Mouse (Mus musculus) lung, postnatal 0 days (tissue): ENCODE data around the gene Scamp3. TPM values are rescaled to one million over a fixed set of nuclear protein-coding genes. Genes with fewer than 3 reads are reported as not detected.

Experiments
- ATAC-seq: fragments of 200-750 bp; cut with Nextera tagmentation; 2 replicates; pipeline ENCODE4 v1.8.0; 2017; ENCODE audit warnings: moderate library complexity
- DNase-seq: peaks from one replicate; pipeline ENCODE4 v3.0.0-alpha.2; 2016; ENCODE audit warnings: low spot score
- H3K27ac ChIP-seq: fragments of 300-500 bp; sonication (generic); 2 replicates; pipeline ENCODE4 v1.5.1; 2014; ENCODE audit warnings: antibody characterized with exemption, mild to moderate bottlenecking, low read length, mixed read lengths
- H3K27me3 ChIP-seq: fragments of 300-500 bp; sonication (generic); replicated peaks from 2 replicates; pipeline ENCODE4 v1.6.1; 2014; ENCODE audit warnings: low read length, mixed read lengths; ENCODE audit not compliant: insufficient read depth
- H3K36me3 ChIP-seq: fragments of 300-500 bp; sonication (generic); 2 replicates; pipeline ENCODE4 v1.6.1; 2014; ENCODE audit warnings: low read length, mixed read lengths; ENCODE audit not compliant: insufficient read depth
- H3K4me1 ChIP-seq: fragments of 300-500 bp; sonication (generic); 2 replicates; pipeline ENCODE4 v1.6.1; 2014; ENCODE audit warnings: antibody characterized with exemption, low read depth, low read length, mixed read lengths; ENCODE audit not compliant: insufficient read depth
- H3K4me2 ChIP-seq: fragments of 300-500 bp; sonication (generic); replicated peaks from 2 replicates; pipeline ENCODE4 v1.6.1; 2014; ENCODE audit warnings: low read depth, mild to moderate bottlenecking, low read length, moderate library complexity, mixed read lengths
- H3K4me3 ChIP-seq: fragments of 300-500 bp; sonication (generic); 2 replicates; pipeline ENCODE4 v1.5.1; 2014; ENCODE audit warnings: low read depth, low read length
- H3K9ac ChIP-seq: fragments of 300-500 bp; sonication (generic); replicated peaks from 2 replicates; pipeline ENCODE4 v1.6.1; 2014; ENCODE audit warnings: low read depth, mild to moderate bottlenecking
- H3K9me3 ChIP-seq: fragments of 300-500 bp; sonication (generic); 2 replicates; pipeline ENCODE4 v1.6.1; 2016; ENCODE audit warnings: low read length, mixed read lengths
- CTCF ChIP-seq: IDR thresholded peaks from 2 replicates; pipeline ENCODE4 v1.5.1; 2016; ENCODE audit warnings: antibody characterized with exemption, mild to moderate bottlenecking
- EP300 ChIP-seq: IDR thresholded peaks from 2 replicates; pipeline ENCODE4 v1.6.1; 2016; ENCODE audit warnings: antibody characterized with exemption, mild to moderate bottlenecking, control low read depth
- WGBS: fragments of 180-500 bp; shearing (Covaris S2); extraction: QIAGEN DNeasy Blood & Tissue Kit; methylation state at CpG from one replicate; pipeline ENCODE4 v1.1.7; 2014; 5-methylcytosine and 5-hydroxymethylcytosine counted together
- polyA plus RNA-seq: library from polyadenylated mRNA; unstranded; fragments of >200 nt; fragmentation: Nextera tagmentation; extraction: Ambion mirVana; gene quantifications from 2 replicates; pipeline ENCODE4 v1.2.1, GENCODE M21; 2015

The Scamp3 gene
- polyA plus RNA-seq, 1 experiment from 2014 or later, result 89.6 TPM

DNA sequence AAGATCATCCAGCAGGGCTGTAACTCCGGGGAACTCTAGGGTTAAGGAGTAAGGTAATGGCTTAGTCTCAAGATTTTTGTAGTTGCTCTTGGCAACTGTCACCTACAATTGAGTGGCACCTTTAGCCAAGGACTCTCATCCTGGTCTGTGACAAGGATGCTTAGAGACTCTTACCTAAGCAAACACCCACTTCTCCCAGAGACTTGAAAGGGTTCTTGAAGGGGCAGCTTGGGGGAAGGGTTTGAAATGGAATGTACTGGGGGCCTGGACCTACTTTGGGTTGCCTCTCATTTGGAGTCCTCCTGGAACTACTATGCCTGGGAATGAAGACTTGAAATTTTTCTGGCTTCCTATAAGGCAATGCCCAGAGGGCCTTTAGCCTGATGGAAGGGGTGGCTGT, 41.0 kb downstream of the Scamp3 start:
- H3K36me3 ChIP-seq, result no peaks in the 10 kb centered on the region
- peaks cover 9% of the 10 kb centered on the region; the same call in 1 of the 2 replicates for H3K4me1 ChIP-seq
- no peak for TF ChIP-seq CTCF
- peak; percentile 91 for TF ChIP-seq EP300
- WGBS, result 61% methylated on average over 1 of the region's 1 CpGs
- peak; percentile 52 for ATAC-seq
- H3K27me3 ChIP-seq, result no peaks in the 10 kb centered on the region
- no peak overlapping the region for H3K9ac ChIP-seq
- 0 out of 2 replicates have a peak overlapping the region, but pooled peaks have one; percentile 51 for H3K27ac ChIP-seq
- peak; percentile 91 for DNase-seq
- H3K9me3 ChIP-seq, result no peaks in the 10 kb centered on the region
- H3K4me3 ChIP-seq, result no peak overlapping the region
- H3K4me2 ChIP-seq, result peak overlapping the region; percentile 25; the same call in 1 of the 2 replicates

DNA sequence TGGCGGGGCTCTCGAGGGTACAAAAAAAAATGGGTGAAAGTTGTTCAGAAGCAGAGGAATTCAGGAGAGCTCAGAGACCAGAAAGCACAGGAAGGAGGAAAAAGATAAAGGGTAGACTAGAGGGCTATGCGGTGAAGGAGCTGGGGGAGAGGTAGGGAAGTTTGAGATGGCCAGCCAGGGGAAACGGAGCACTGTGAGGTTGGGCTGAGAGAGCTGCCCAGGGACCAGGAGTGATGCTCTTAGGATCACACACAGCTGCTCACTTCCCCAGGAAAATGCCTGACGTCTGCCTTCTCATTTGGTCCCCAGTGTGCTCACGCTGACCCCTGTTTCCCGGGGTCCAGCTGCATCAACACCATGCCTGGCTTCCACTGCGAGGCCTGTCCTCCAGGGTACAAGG, 42.3 kb downstream of the Scamp3 start:
- no peak for DNase-seq
- Histone ChIP-seq H3K4me2 (no peak overlapping the region), H3K4me3 (no peak overlapping the region), H3K27ac (0 out of 2 replicates have a peak overlapping the region, but pooled peaks have one; percentile 51), H3K9me3 (no peaks in the 10 kb centered on the region), H3K27me3 (no peaks in the 10 kb centered on the region), H3K9ac (no peak overlapping the region), H3K4me1 (peaks cover 8% of the 10 kb centered on the region; the same call in 1 of the 2 replicates), H3K36me3 (no peaks in the 10 kb centered on the region)
- TF ChIP-seq CTCF (no peak), EP300 (no peak)
- ATAC-seq, result no peak
- WGBS, result 15% methylated on average over 8 of the region's 8 CpGs

DNA sequence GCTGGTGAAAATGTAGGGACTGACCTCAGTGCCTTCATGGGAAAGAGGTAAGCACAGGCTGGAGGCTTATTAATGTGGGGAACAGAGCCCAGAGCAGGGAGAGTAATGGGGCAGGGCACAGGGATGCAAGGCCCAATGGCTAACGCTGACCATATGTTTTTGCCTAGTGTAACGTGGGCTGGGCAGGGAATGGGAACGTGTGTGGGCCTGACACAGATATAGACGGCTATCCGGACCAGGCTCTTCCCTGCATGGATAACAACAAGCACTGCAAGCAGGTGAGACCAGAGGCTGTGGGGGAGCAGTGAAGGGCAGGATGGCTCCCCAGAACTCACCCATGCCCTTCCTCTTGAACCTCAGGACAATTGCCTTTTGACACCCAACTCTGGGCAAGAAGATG, 43.9 kb downstream of the Scamp3 start:
- Histone ChIP-seq H3K36me3 (no peaks in the 10 kb centered on the region), H3K9ac (no peak overlapping the region), H3K4me3 (no peak overlapping the region), H3K4me1 (peaks cover 2% of the 10 kb centered on the region; the same call in 1 of the 2 replicates), H3K27me3 (no peaks in the 10 kb centered on the region), H3K4me2 (no peak overlapping the region), H3K27ac (no peak overlapping the region), H3K9me3 (no peaks in the 10 kb centered on the region)
- TF ChIP-seq CTCF (no peak), EP300 (no peak)
- ATAC-seq, result no peak
- DNase-seq, result no peak
- WGBS, result 73% methylated on average over 5 of the region's 5 CpGs

DNA sequence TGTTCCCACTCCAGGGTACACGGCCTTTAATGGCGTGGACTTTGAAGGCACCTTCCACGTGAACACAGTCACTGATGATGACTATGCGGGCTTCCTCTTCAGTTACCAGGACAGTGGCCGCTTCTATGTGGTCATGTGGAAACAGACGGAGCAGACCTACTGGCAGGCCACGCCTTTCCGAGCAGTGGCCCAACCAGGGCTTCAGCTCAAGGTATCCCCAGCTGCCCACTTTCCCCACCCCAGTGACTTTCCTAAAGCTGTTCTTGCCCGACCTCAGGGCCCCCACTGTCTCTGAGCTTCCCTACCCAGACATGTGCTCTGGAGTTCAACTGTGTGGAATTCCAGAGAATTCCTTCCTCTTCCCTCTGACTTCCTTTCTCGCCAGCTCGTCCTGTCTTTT, 47.5 kb downstream of the Scamp3 start:
- no peaks in the 10 kb centered on the region for H3K9me3 ChIP-seq
- H3K4me1 ChIP-seq, result peaks cover 11% of the 10 kb centered on the region
- WGBS, result 55% methylated on average over 11 of the region's 11 CpGs
- ATAC-seq, result no peak
- H3K36me3 ChIP-seq, result no peaks in the 10 kb centered on the region
- peak overlapping the region; percentile 27; the same call in 1 of the 2 replicates for H3K4me2 ChIP-seq
- no peak overlapping the region for H3K27ac ChIP-seq
- no peak for DNase-seq
- H3K9ac ChIP-seq, result no peak overlapping the region
- no peaks in the 10 kb centered on the region for H3K27me3 ChIP-seq
- H3K4me3 ChIP-seq, result no peak overlapping the region
- no peak for TF ChIP-seq EP300
- no peak for TF ChIP-seq CTCF

DNA sequence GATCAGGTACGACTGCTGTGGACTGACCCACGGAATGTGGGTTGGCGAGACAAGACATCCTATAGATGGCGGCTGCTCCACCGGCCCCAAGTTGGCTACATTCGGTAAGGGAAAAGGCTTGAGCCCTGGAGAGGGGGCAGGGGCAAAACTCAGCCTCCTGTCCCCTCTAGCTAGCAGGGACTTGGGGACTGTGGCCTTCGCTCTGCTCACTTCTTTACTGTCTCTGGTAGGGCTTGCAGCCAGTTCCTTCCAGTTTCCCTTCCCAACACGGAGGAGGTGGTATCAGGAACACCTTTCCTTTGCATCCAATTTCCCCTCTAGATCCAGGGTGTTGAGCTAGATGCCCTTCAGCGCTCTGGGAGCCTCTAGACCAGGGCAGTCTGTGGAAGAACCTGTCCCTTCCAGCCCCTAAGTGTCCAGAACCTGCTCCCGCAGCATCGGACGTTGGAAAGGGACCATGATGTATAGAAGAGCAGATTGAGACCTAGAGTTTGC, 48.1 kb downstream of the Scamp3 start:
- Histone ChIP-seq H3K4me1 (peaks cover 11% of the 10 kb centered on the region), H3K9ac (no peak overlapping the region), H3K27ac (no peak overlapping the region), H3K27me3 (no peaks in the 10 kb centered on the region), H3K4me2 (peak overlapping the region; percentile 27), H3K36me3 (no peaks in the 10 kb centered on the region), H3K4me3 (no peak overlapping the region), H3K9me3 (no peaks in the 10 kb centered on the region)
- DNase-seq (no peak), ATAC-seq (no peak)
- WGBS, result 53% methylated on average over 12 of the region's 12 CpGs
- no peak for TF ChIP-seq CTCF
- no peak for TF ChIP-seq EP300

DNA sequence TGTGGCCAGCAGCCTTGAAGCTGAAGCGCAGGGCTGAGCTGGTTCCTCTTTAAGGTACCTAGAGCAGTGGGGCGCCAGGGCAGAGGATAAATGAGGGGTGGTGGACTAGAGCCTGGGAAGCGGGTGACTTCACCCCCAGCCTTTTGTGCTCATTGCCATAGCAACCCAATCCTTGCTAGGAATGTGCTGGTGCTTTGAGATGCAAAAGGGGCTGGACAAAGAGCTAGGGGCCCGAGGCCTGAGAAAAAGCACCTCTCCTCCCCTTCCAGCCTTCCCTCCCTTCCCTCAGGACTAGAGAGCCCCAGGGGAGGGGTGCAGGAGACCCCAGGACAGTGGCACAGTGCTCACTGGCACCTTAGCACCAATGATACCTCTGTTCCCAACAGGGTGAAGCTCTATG, 48.6 kb downstream of the Scamp3 start:
- ATAC-seq, result no peak
- WGBS, result 50% methylated on average over 4 of the region's 4 CpGs
- H3K9ac ChIP-seq, result no peak overlapping the region
- H3K27ac ChIP-seq, result no peak overlapping the region
- no peaks in the 10 kb centered on the region for H3K36me3 ChIP-seq
- TF ChIP-seq EP300 (no peak), CTCF (no peak)
- H3K4me2 ChIP-seq, result peak overlapping the region; percentile 69
- no peak overlapping the region for H3K4me3 ChIP-seq
- DNase-seq, result peak; percentile 56
- H3K27me3 ChIP-seq, result no peaks in the 10 kb centered on the region
- H3K9me3 ChIP-seq, result no peaks in the 10 kb centered on the region
- peaks cover 11% of the 10 kb centered on the region for H3K4me1 ChIP-seq

DNA sequence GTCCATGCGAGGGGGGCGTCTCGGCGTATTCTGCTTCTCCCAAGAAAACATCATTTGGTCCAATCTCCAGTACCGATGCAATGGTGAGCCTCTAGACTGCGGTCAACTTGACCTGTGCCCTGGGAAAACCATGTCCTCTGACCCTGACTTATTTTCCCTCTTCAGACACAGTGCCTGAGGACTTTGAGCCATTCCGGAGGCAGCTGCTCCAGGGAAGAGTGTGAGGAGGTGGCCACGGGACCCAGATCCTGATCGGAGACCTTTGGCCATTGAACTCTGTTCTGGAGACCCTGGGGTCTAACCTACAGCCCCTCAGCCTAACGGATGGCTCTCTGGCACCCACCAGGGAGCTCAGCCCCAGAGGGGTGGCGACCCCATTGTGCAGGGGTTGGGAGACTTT, 49.1 kb downstream of the Scamp3 start:
- WGBS, result 28% methylated on average over 11 of the region's 11 CpGs
- no peak overlapping the region for H3K27ac ChIP-seq
- ATAC-seq, result no peak
- no peak for TF ChIP-seq CTCF
- TF ChIP-seq EP300, result no peak
- peak overlapping the region; percentile 69 for H3K4me2 ChIP-seq
- no peak overlapping the region for H3K9ac ChIP-seq
- 0 out of 2 replicates have a peak overlapping the region, but pooled peaks have one; percentile 36 for H3K4me3 ChIP-seq
- no peaks in the 10 kb centered on the region for H3K27me3 ChIP-seq
- no peak for DNase-seq
- H3K9me3 ChIP-seq, result no peaks in the 10 kb centered on the region
- no peaks in the 10 kb centered on the region for H3K36me3 ChIP-seq
- peaks cover 11% of the 10 kb centered on the region for H3K4me1 ChIP-seq
